12 mouse cellular contexts compared by ENCODE assay signal in genomic region chr1:160035561-160035960, GRCm38 (mm10).
"Had no signal": no experiment of that assay in that cellular context is flagged by ENCODE, and none has a peak within 500 bp of the region (broad histone marks: within the 10 kb centered on the region; RNA-seq: fewer than 3 reads in every experiment).

No protein-coding gene starts in this region.

- H3K36me3 ChIP-seq: limb, embryonic 13.5 days; liver, embryonic 15.5 days; lung, embryonic 15.5 days; midbrain, embryonic 12.5 days had no signal

- H3K27me3 ChIP-seq: limb, embryonic 13.5 days; liver, embryonic 15.5 days; lung, embryonic 15.5 days; midbrain, embryonic 12.5 days had no signal

- H3K9ac ChIP-seq: limb, embryonic 13.5 days; liver, embryonic 15.5 days; lung, embryonic 15.5 days; midbrain, embryonic 12.5 days had no signal

- H3K4me3 ChIP-seq: layer of hippocampus, adult 2 months; limb, embryonic 13.5 days; liver, embryonic 15.5 days; lung, embryonic 15.5 days; midbrain, embryonic 12.5 days had no signal

- ATAC-seq: midbrain, embryonic 16.5 days had no signal

- H3K4me2 ChIP-seq: limb, embryonic 13.5 days; liver, embryonic 11.5 days; liver, embryonic 15.5 days; lung, embryonic 15.5 days; midbrain, embryonic 12.5 days had no signal

- H3K27ac ChIP-seq: layer of hippocampus, adult 2 months; limb, embryonic 13.5 days; liver, embryonic 15.5 days; midbrain, embryonic 12.5 days had no signal

- H3K4me1 ChIP-seq: limb, embryonic 13.5 days; liver, embryonic 15.5 days; midbrain, embryonic 12.5 days had no signal

- H3K9me3 ChIP-seq: limb, embryonic 13.5 days; liver, embryonic 15.5 days; lung, embryonic 15.5 days; midbrain, embryonic 12.5 days had no signal

- DNase-seq: kidney, adult 18-20 months; kidney, postnatal 10 days; kidney, postnatal 4 days; right cerebral cortex, postnatal 14 days; thymus, postnatal 4 days had no signal
